In the genomic region with DNA sequence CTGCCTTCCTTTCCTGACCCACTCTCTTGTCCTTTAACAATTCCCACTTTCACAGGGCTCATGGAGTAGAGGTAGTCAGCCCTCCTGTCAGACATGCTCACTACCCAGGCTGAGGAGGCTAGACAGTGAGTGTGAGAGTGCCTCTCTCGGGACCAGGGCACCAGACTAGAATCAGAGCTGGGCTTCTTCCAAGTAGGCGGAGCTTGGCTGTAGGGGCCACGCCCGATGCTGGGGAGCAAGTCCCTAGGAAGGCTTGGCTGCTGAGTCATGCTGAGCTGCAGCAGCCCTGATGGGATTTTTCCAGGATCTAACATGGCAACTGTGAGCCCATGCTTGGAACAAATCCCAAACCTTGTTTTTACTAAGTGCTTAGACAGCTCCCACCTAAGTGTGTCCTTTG, we compare ENCODE assay signal across 8 mouse cellular contexts. TPM values are rescaled to one million over a fixed set of nuclear protein-coding genes. Genes with fewer than 3 reads are reported as not detected.
DNase-seq lines count a peak whose midpoint lies in the region; ATAC-seq and TF ChIP-seq lines count a peak whose summit lies in the region.

No protein-coding gene starts in this region.

- H3K36me3 ChIP-seq in liver, embryonic 14.5 days (replicated peaks; ENCODE audit: control insufficient read depth, insufficient read depth, low read depth): peaks cover 99% of the 10 kb centered on the region
- H3K36me3 ChIP-seq in stomach, embryonic 16.5 days (ENCODE audit: control insufficient read depth, insufficient read depth, low read length): peaks cover 11% of the 10 kb centered on the region
- H3K36me3 ChIP-seq in forebrain, embryonic 16.5 days (ENCODE audit: control insufficient read depth, insufficient read depth): no peaks in the 10 kb centered on the region

- no peak overlapping the region for H3K27ac ChIP-seq in liver, embryonic 14.5 days
- H3K27ac ChIP-seq in stomach, embryonic 16.5 days (ENCODE audit: low read length): peak overlapping the region; percentile 25; the same call in 1 of the 2 replicates
- no peak overlapping the region for H3K27ac ChIP-seq in forebrain, embryonic 16.5 days (ENCODE audit: low read length)

- in situ Hi-C loops in Patski (cut with MboI; ENCODE audit: low pct_unique_long_range_greater_than_20kb): no loop called here

- H3K27me3 ChIP-seq in Patski: no peaks in the 10 kb centered on the region
- no peaks in the 10 kb centered on the region for H3K27me3 ChIP-seq in liver, embryonic 14.5 days (ENCODE audit: control insufficient read depth, insufficient read depth, low read length)
- H3K27me3 ChIP-seq in stomach, embryonic 16.5 days (ENCODE audit: control insufficient read depth, insufficient read depth, low read length): no peaks in the 10 kb centered on the region
- no peaks in the 10 kb centered on the region for H3K27me3 ChIP-seq in forebrain, embryonic 16.5 days (replicated peaks; ENCODE audit: control insufficient read depth, insufficient read depth, low read length)

- ATAC-seq in frontal cortex, adult (ENCODE audit: low TSS enrichment): peak; percentile 56
- peak; percentile 58 for ATAC-seq in Patski
- peak; percentile 40; the same call in 1 of the 2 replicates for ATAC-seq in liver, embryonic 14.5 days (ENCODE audit: insufficient read depth)
- ATAC-seq in stomach, embryonic 16.5 days (ENCODE audit: insufficient read depth, low FRiP score): peak; percentile 45; the same call in 1 of the 2 replicates
- ATAC-seq in forebrain, embryonic 16.5 days: no peak

- no peaks in the 10 kb centered on the region for H3K9me3 ChIP-seq in liver, embryonic 14.5 days (ENCODE audit: control insufficient read depth, low read length)
- no peaks in the 10 kb centered on the region for H3K9me3 ChIP-seq in stomach, embryonic 16.5 days (replicated peaks; ENCODE audit: control insufficient read depth, low read length)
- H3K9me3 ChIP-seq in forebrain, embryonic 16.5 days (ENCODE audit: control insufficient read depth, low read length): no peaks in the 10 kb centered on the region

- TF ChIP-seq EP300 in liver, embryonic 14.5 days (IDR thresholded peaks at IDR 0.05; ENCODE audit: low read depth): no peak

- CTCF ChIA-PET in Patski (lab: Charles Lee): interaction anchor here (1.0 to 1.4 kb wide), 2 partner anchors 13 to 36 kb away, joined by 3 to 6 read pairs; partner anchors contain the start of gene Slc2a1

- H3K4me3 ChIP-seq in liver, embryonic 14.5 days (ENCODE audit: insufficient read depth in 1 of 2, low read depth in 2 of 2, low read length in 2 of 2): no peak overlapping the region
- no peak overlapping the region for H3K4me3 ChIP-seq in stomach, embryonic 16.5 days (replicated peaks; ENCODE audit: low read length)
- no peak overlapping the region for H3K4me3 ChIP-seq in forebrain, embryonic 16.5 days (replicated peaks; ENCODE audit: low read length)

- TF ChIP-seq CTCF in Patski (IDR thresholded peaks at IDR 0.05): no peak
- TF ChIP-seq CTCF in liver, embryonic 14.5 days (IDR thresholded peaks at IDR 0.05; ENCODE audit: low read depth): no peak

- no peak overlapping the region for H3K4me2 ChIP-seq in liver, embryonic 14.5 days (ENCODE audit: low read depth)
- no peak overlapping the region for H3K4me2 ChIP-seq in stomach, embryonic 16.5 days (ENCODE audit: low read depth, low read length)
- H3K4me2 ChIP-seq in forebrain, embryonic 16.5 days (ENCODE audit: low read length): no peak overlapping the region

- 15% methylated on average over 4 of the region's 4 CpGs for WGBS in liver, embryonic 14.5 days (ENCODE audit: insufficient replicate concordance)
- 31% methylated on average over 4 of the region's 4 CpGs for WGBS in stomach, embryonic 16.5 days
- 39% methylated on average over 4 of the region's 4 CpGs for WGBS in forebrain, embryonic 16.5 days

- H3K9ac ChIP-seq in liver, embryonic 14.5 days (replicated peaks): no peak overlapping the region
- no peak overlapping the region; the same call in 1 of the 2 replicates for H3K9ac ChIP-seq in stomach, embryonic 16.5 days (ENCODE audit: low read length)
- H3K9ac ChIP-seq in forebrain, embryonic 16.5 days (replicated peaks; ENCODE audit: low read depth, low read length): no peak overlapping the region

- DNase-seq in frontal cortex, postnatal 10 days (ENCODE audit: low spot score in 2 of 2): no peak
- peak; percentile 95 for DNase-seq in Patski (ENCODE audit: low read depth, low spot score)
- DNase-seq in gastrocnemius, postnatal 10 days: peak; percentile 70
- DNase-seq in kidney, adult 8-10 months: peak; percentile 88 to 90
- peak; percentile 53 to 63 (median 56) for DNase-seq in liver, embryonic 14.5 days (ENCODE audit: low read depth in 3 of 3, low spot score in 3 of 3)

- POLR2A ChIA-PET in Patski (lab: Charles Lee): interaction anchor here (1.4 kb wide), 1 partner anchor 12 kb away, joined by 6 read pairs; the partner anchor contains the start of gene Slc2a1

- peaks cover 36 to 75% of the 10 kb centered on the region in 2 experiments for H3K4me1 ChIP-seq in liver, embryonic 14.5 days (replicated peaks; ENCODE audit: control insufficient read depth in 2 of 2, insufficient read depth in 2 of 2, low read length in 1 of 2)
- H3K4me1 ChIP-seq in stomach, embryonic 16.5 days (ENCODE audit: control insufficient read depth, insufficient read depth, low read length): peaks cover 39% of the 10 kb centered on the region
- no peaks in the 10 kb centered on the region for H3K4me1 ChIP-seq in forebrain, embryonic 16.5 days (replicated peaks; ENCODE audit: control insufficient read depth, insufficient read depth, low read length)

RNA-seq across cellular contexts. Expression of gene Slc2a1, which starts 12.7 kb away (rescaled TPM):
- 59.8 TPM for polyA plus RNA-seq in Patski (2021)
- total RNA-seq in gastrocnemius, postnatal 10 days (2021): 1 to 10 TPM; 5.2 to 5.4 TPM
- 173 and 192 TPM in 2 replicates for polyA plus RNA-seq in liver, embryonic 14.5 days (2012; rRNA removed)
- 259 and 296 TPM in 2 replicates for polyA plus RNA-seq in liver, embryonic 14.5 days (2014; fragmentation: Nextera tagmentation; extraction: Ambion mirVana)
- polyA plus RNA-seq in stomach, embryonic 16.5 days (2015; fragmentation: Nextera tagmentation; extraction: Ambion mirVana): 142 and 155 TPM in 2 replicates
- polyA plus RNA-seq in forebrain, embryonic 16.5 days (2015; fragmentation: Nextera tagmentation; extraction: Ambion mirVana): 88.3 and 103 TPM in 2 replicates

RNA-seq across cellular contexts. Expression of gene Zfp691, which starts 52.7 kb away (rescaled TPM):
- 11.6 TPM for polyA plus RNA-seq in Patski (2021)
- total RNA-seq in gastrocnemius, postnatal 10 days (2021): 1 to 10 TPM; 8.7 to 8.9 TPM
- polyA plus RNA-seq in liver, embryonic 14.5 days (2012; rRNA removed): 2.6 and 3.3 TPM in 2 replicates
- 1.5 and 2.3 TPM in 2 replicates for polyA plus RNA-seq in liver, embryonic 14.5 days (2014; fragmentation: Nextera tagmentation; extraction: Ambion mirVana)
- polyA plus RNA-seq in stomach, embryonic 16.5 days (2015; fragmentation: Nextera tagmentation; extraction: Ambion mirVana): 4.9 and 5.5 TPM in 2 replicates
- 3.7 and 6.1 TPM in 2 replicates for polyA plus RNA-seq in forebrain, embryonic 16.5 days (2015; fragmentation: Nextera tagmentation; extraction: Ambion mirVana)

Comparison
In these comparisons a context has a peak if more than half of its experiments do, and no peak if none do; other contexts are left out.
1. DNase-seq: peak in Patski (single experiment), gastrocnemius, postnatal 10 days (single experiment), kidney, adult 8-10 months (2 of 2) and liver, embryonic 14.5 days (3 of 3); none in frontal cortex, postnatal 10 days (0 of 2).